Mouse (Mus musculus) MEL (cell line): ENCODE measurements around the gene Snapc2.

Source experiments
- BHLHE40 ChIP-seq: IDR thresholded peaks from 2 replicates; pipeline ENCODE4 v1.6.1; 2012; ENCODE audit warnings: low read depth, mild to moderate bottlenecking, inconsistent platforms, low read length, improper control_type of control experiment, borderline replicate concordance
- CTCF ChIP-seq, 3 experiments: IDR thresholded peaks in 2 of 3; conservative IDR thresholded peaks in 1 of 3; 2 replicates each; pipeline ENCODE4 v1.5.1; 2011 to 2012; ENCODE audit warnings: low read length in 3 of 3, low read depth in 2 of 3, mild to moderate bottlenecking in 2 of 3, improper control_type of control experiment in 1 of 3, inconsistent platforms in 1 of 3, mixed read lengths in 1 of 3, moderate library complexity in 1 of 3; ENCODE audit not compliant: control insufficient read depth in 1 of 3, insufficient read depth in 1 of 3, poor library complexity in 1 of 3, severe bottlenecking in 1 of 3
- EP300 ChIP-seq, 2 experiments: IDR thresholded peaks; 2 replicates each; pipeline ENCODE4 v1.6.1; 2011; ENCODE audit warnings: improper control_type of control experiment in 2 of 2, low read length in 2 of 2, low read depth in 1 of 2, mild to moderate bottlenecking in 1 of 2
- GATA1 ChIP-seq: IDR thresholded peaks from 2 replicates; pipeline ENCODE4 v1.6.1; 2011; ENCODE audit warnings: low read depth, low read length, improper control_type of control experiment
- KAT2A ChIP-seq: conservative IDR thresholded peaks from 2 replicates; pipeline ENCODE4 v1.6.1; 2012; ENCODE audit warnings: low read depth, low read length, improper control_type of control experiment, inconsistent platforms
- NELFE ChIP-seq: IDR thresholded peaks from 2 replicates; pipeline ENCODE4 v1.6.1; 2011; ENCODE audit warnings: low read depth, low read length, improper control_type of control experiment
- POLR2A ChIP-seq, 2 experiments: IDR thresholded peaks; 2 replicates each; pipeline ENCODE4 v1.6.1; 2011 to 2012; ENCODE audit warnings: low read length in 2 of 2, mild to moderate bottlenecking in 2 of 2, control low read depth in 1 of 2, improper control_type of control experiment in 1 of 2, low read depth in 1 of 2, moderate library complexity in 1 of 2; ENCODE audit not compliant: control insufficient read depth in 1 of 2, insufficient read depth in 1 of 2, poor library complexity in 1 of 2
- SIN3A ChIP-seq: IDR thresholded peaks from 2 replicates; pipeline ENCODE4 v1.6.1; 2012; ENCODE audit warnings: low read length, improper control_type of control experiment, inconsistent platforms
- SMC3 ChIP-seq: IDR thresholded peaks from 2 replicates; pipeline ENCODE4 v1.6.1; 2011; ENCODE audit warnings: low read depth, low read length, improper control_type of control experiment
- ZNF384 ChIP-seq: IDR thresholded peaks from 2 replicates; pipeline ENCODE4 v1.6.1; 2012; ENCODE audit warnings: low read depth, mild to moderate bottlenecking, inconsistent platforms, low read length, improper control_type of control experiment

- no peak for TF ChIP-seq CTCF (IDR thresholded peaks at IDR 0.05 in 2 of 3, conservative IDR thresholded peaks at IDR 0.05 in 1 of 3; ENCODE audit: control insufficient read depth in 1 of 3, insufficient read depth in 1 of 3, low read depth in 2 of 3, low read length in 3 of 3, poor library complexity in 1 of 3, severe bottlenecking in 1 of 3)
- no peak for TF ChIP-seq GATA1
- no peak for TF ChIP-seq ZNF384
- no peak for TF ChIP-seq SMC3
- no peak for TF ChIP-seq EP300 (IDR thresholded peaks at IDR 0.05; ENCODE audit: low read depth in 1 of 2, low read length in 2 of 2)
- TF ChIP-seq NELFE = no peak
- TF ChIP-seq SIN3A = no peak
- TF ChIP-seq BHLHE40 = no peak
- TF ChIP-seq KAT2A = no peak
- no peak for TF ChIP-seq POLR2A (IDR thresholded peaks at IDR 0.05; ENCODE audit: control insufficient read depth in 1 of 2, insufficient read depth in 1 of 2, low read depth in 1 of 2, low read length in 2 of 2, poor library complexity in 1 of 2)
These were observed 40.1 kb upstream of the Snapc2 start for GRCm38 (mm10) chr8:4212809-4213209.
